Mouse (Mus musculus) limb, embryonic 12.5 days (tissue): Measurements from ENCODE around the gene Apob. TPM values are rescaled to one million over a fixed set of nuclear protein-coding genes. Genes with fewer than 3 reads are reported as not detected.

Experiments used
- ATAC-seq: fragments of 200-750 bp; cut with Nextera tagmentation; 2 replicates; pipeline ENCODE4 v1.8.0; 2017; ENCODE audit warnings: low read depth, moderate TSS enrichment; ENCODE audit not compliant: insufficient number of reproducible peaks, insufficient read depth, low FRiP score, low TSS enrichment
- H3K27ac ChIP-seq: fragments of 300-500 bp; sonication (generic); 2 replicates; pipeline ENCODE4 v1.5.1; 2016; ENCODE audit warnings: mild to moderate bottlenecking, moderate library complexity
- H3K27me3 ChIP-seq: fragments of 300-500 bp; sonication (generic); 2 replicates; pipeline ENCODE4 v1.6.1; 2016; ENCODE audit warnings: mild to moderate bottlenecking, moderate library complexity
- H3K36me3 ChIP-seq: fragments of 300-500 bp; sonication (generic); 2 replicates; pipeline ENCODE4 v1.6.1; 2016; ENCODE audit warnings: mild to moderate bottlenecking, moderate library complexity
- H3K4me1 ChIP-seq: fragments of 300-500 bp; sonication (generic); replicated peaks from 2 replicates; pipeline ENCODE4 v1.6.1; 2016
- H3K4me2 ChIP-seq: fragments of 300-500 bp; sonication (generic); 2 replicates; pipeline ENCODE4 v1.6.1; 2016; ENCODE audit warnings: mild to moderate bottlenecking, moderate library complexity
- H3K4me3 ChIP-seq: fragments of 300-500 bp; sonication (generic); replicated peaks from 2 replicates; pipeline ENCODE4 v1.5.1; 2016; ENCODE audit warnings: mild to moderate bottlenecking
- H3K9ac ChIP-seq: fragments of 300-500 bp; sonication (generic); replicated peaks from 2 replicates; pipeline ENCODE4 v1.6.1; 2016; ENCODE audit warnings: mild to moderate bottlenecking, moderate library complexity
- H3K9me3 ChIP-seq: fragments of 300-500 bp; sonication (generic); 2 replicates; pipeline ENCODE4 v1.6.1; 2016; ENCODE audit warnings: mild to moderate bottlenecking, moderate library complexity
- WGBS: fragments of 180-500 bp; shearing (Covaris S2); methylation state at CpG from one replicate; pipeline ENCODE4 v1.1.7; 2016; 5-methylcytosine and 5-hydroxymethylcytosine counted together
- polyA plus RNA-seq: library from polyadenylated mRNA; unstranded; fragments of >200 nt; fragmentation: Nextera tagmentation; extraction: Ambion mirVana; gene quantifications from 2 replicates; pipeline ENCODE4 v1.2.1, GENCODE M21; 2016

Gene Apob
- polyA plus RNA-seq: 0.13 TPM in 2 replicates

GRCm38 (mm10) chr12:7977466-7978189, at the start of gene Apob:
Gene Apob, plus strand, starts transcription at chr12:7977648.
- H3K27me3 ChIP-seq: peaks cover 5% of the 10 kb centered on the region
- no peak for ATAC-seq
- H3K4me3 ChIP-seq: no peak within 1 kb of the TSS
- no peak within 1 kb of the TSS for H3K27ac ChIP-seq
- whole genome bisulfite sequencing: 68% methylated on average over 20 of the region's 20 CpGs
- H3K9me3 ChIP-seq: no peaks in the 10 kb centered on the region
- no peaks in the 10 kb centered on the region for H3K36me3 ChIP-seq
- no peak within 1 kb of the TSS for H3K4me2 ChIP-seq
- H3K4me1 ChIP-seq: no peaks in the 10 kb centered on the region
- no peak within 1 kb of the TSS for H3K9ac ChIP-seq

GRCm38 (mm10) chr12:7932405-7932920, 45.0 kb upstream of the Apob start:
- 42% methylated on average over 4 of the region's 4 CpGs for WGBS
- ATAC-seq: no peak
- H3K4me1 ChIP-seq: no peaks in the 10 kb centered on the region

GRCm38 (mm10) chr12:7950098-7950745, 27.2 kb upstream of the Apob start:
- H3K4me2 ChIP-seq: no peak overlapping the region
- H3K27me3 ChIP-seq: no peaks in the 10 kb centered on the region
- no peaks in the 10 kb centered on the region for H3K9me3 ChIP-seq
- no peak overlapping the region for H3K4me3 ChIP-seq
- no peak overlapping the region for H3K27ac ChIP-seq
- ATAC-seq: no peak
- no peaks in the 10 kb centered on the region for H3K36me3 ChIP-seq
- no peak overlapping the region for H3K9ac ChIP-seq
- WGBS: 89% methylated on average over 9 of the region's 9 CpGs
- H3K4me1 ChIP-seq: no peaks in the 10 kb centered on the region

More at GRCm38 (mm10) chr12:7932405-7932920, 45.0 kb upstream of the Apob start:
- Histone ChIP-seq H3K4me3 (no peak overlapping the region), H3K4me2 (no peak overlapping the region), H3K27ac (no peak overlapping the region), H3K36me3 (no peaks in the 10 kb centered on the region), H3K9me3 (peaks cover 8% of the 10 kb centered on the region), H3K9ac (no peak overlapping the region), H3K27me3 (no peaks in the 10 kb centered on the region)

- H3K27ac ChIP-seq: no peak overlapping the region
- H3K9ac ChIP-seq: no peak overlapping the region
- H3K4me3 ChIP-seq: no peak overlapping the region
- ATAC-seq: no peak
- 0 out of 2 replicates have a peak, but pooled peaks cover 4% of the 10 kb centered on the region for H3K4me1 ChIP-seq
- H3K4me2 ChIP-seq: no peak overlapping the region
- no peaks in the 10 kb centered on the region for H3K36me3 ChIP-seq
- 63% methylated on average over 1 of the region's 1 CpGs for WGBS
- no peaks in the 10 kb centered on the region for H3K27me3 ChIP-seq
- no peaks in the 10 kb centered on the region for H3K9me3 ChIP-seq
Observed at GRCm38 (mm10) chr12:7958851-7959250, 18.6 kb upstream of the Apob start.

GRCm38 (mm10) chr12:7959310-7959918, 18.0 kb upstream of the Apob start:
- Histone ChIP-seq H3K4me1 (0 out of 2 replicates have a peak, but pooled peaks cover 4% of the 10 kb centered on the region), H3K9ac (no peak overlapping the region), H3K27me3 (no peaks in the 10 kb centered on the region), H3K27ac (no peak overlapping the region), H3K4me2 (no peak overlapping the region), H3K9me3 (no peaks in the 10 kb centered on the region), H3K36me3 (no peaks in the 10 kb centered on the region), H3K4me3 (no peak overlapping the region)
- 86% methylated on average over 6 of the region's 6 CpGs for WGBS
- ATAC-seq: no peak

- Histone ChIP-seq H3K4me1 (0 out of 2 replicates have a peak, but pooled peaks cover 4% of the 10 kb centered on the region), H3K9ac (no peak overlapping the region), H3K36me3 (no peaks in the 10 kb centered on the region), H3K9me3 (no peaks in the 10 kb centered on the region), H3K4me3 (no peak overlapping the region), H3K4me2 (no peak overlapping the region), H3K27ac (no peak overlapping the region), H3K27me3 (no peaks in the 10 kb centered on the region)
- WGBS: 61% methylated on average over 5 of the region's 5 CpGs
- no peak for ATAC-seq
Observed at GRCm38 (mm10) chr12:7962314-7962927, 15.0 kb upstream of the Apob start.

GRCm38 (mm10) chr12:7967221-7967620, 10.2 kb upstream of the Apob start:
- Histone ChIP-seq H3K27me3 (no peaks in the 10 kb centered on the region), H3K4me3 (no peak overlapping the region), H3K4me1 (peaks cover 8% of the 10 kb centered on the region; the same call in 1 of the 2 replicates), H3K4me2 (no peak overlapping the region), H3K9me3 (no peaks in the 10 kb centered on the region), H3K36me3 (no peaks in the 10 kb centered on the region), H3K9ac (no peak overlapping the region), H3K27ac (no peak overlapping the region)
- no peak for ATAC-seq
- 87% methylated on average over 2 of the region's 2 CpGs for WGBS

GRCm38 (mm10) chr12:7970301-7970700, 7.1 kb upstream of the Apob start:
- peaks cover 5% of the 10 kb centered on the region; the same call in 1 of the 2 replicates for H3K4me1 ChIP-seq

GRCm38 (mm10) chr12:7970817-7971216, 6.6 kb upstream of the Apob start:
- 48% methylated on average over 3 of the region's 3 CpGs for WGBS
- no peaks in the 10 kb centered on the region for H3K27me3 ChIP-seq
- no peak for ATAC-seq
- H3K9ac ChIP-seq: no peak overlapping the region
- H3K4me3 ChIP-seq: no peak overlapping the region
- no peaks in the 10 kb centered on the region for H3K36me3 ChIP-seq
- H3K4me2 ChIP-seq: no peak overlapping the region
- no peak overlapping the region for H3K27ac ChIP-seq
- H3K4me1 ChIP-seq: peaks cover 5% of the 10 kb centered on the region; the same call in 1 of the 2 replicates
- no peaks in the 10 kb centered on the region for H3K9me3 ChIP-seq

More at GRCm38 (mm10) chr12:7970301-7970700, 7.1 kb upstream of the Apob start:
- H3K4me3 ChIP-seq: no peak overlapping the region
- H3K27ac ChIP-seq: no peak overlapping the region
- 85% methylated on average over 2 of the region's 2 CpGs for WGBS
- ATAC-seq: no peak
- no peaks in the 10 kb centered on the region for H3K36me3 ChIP-seq
- H3K27me3 ChIP-seq: no peaks in the 10 kb centered on the region
- no peak overlapping the region for H3K9ac ChIP-seq
- no peaks in the 10 kb centered on the region for H3K9me3 ChIP-seq
- no peak overlapping the region for H3K4me2 ChIP-seq

- no peak overlapping the region for H3K9ac ChIP-seq
- H3K9me3 ChIP-seq: no peaks in the 10 kb centered on the region
- 85% methylated on average over 2 of the region's 2 CpGs for WGBS
- H3K4me2 ChIP-seq: no peak overlapping the region
- H3K4me3 ChIP-seq: no peak overlapping the region
- H3K27ac ChIP-seq: no peak overlapping the region
- no peaks in the 10 kb centered on the region for H3K36me3 ChIP-seq
- H3K4me1 ChIP-seq: peaks cover 5% of the 10 kb centered on the region; the same call in 1 of the 2 replicates
- no peaks in the 10 kb centered on the region for H3K27me3 ChIP-seq
- no peak for ATAC-seq
Observed at GRCm38 (mm10) chr12:7971736-7972135, 5.7 kb upstream of the Apob start.
